Mouse (Mus musculus) stomach, postnatal 0 days (tissue): ENCODE measurements at regions not wholly inside any gene's neighbourhood (a gene's known extent, or its start where the extent isn't known, plus 50 kb on each side); places are given as distances from the start of the nearest gene placed in this dataset.

Source experiments
- ATAC-seq: fragments of 200-750 bp; cut with Nextera tagmentation; 2 replicates; pipeline ENCODE4 v1.8.0; 2017; ENCODE audit not compliant: low FRiP score, low TSS enrichment
- DNase-seq: peaks from one replicate; pipeline ENCODE4 v3.0.0-alpha.2; 2016; ENCODE audit warnings: low spot score
- H3K27ac ChIP-seq: fragments of 300-500 bp; sonication (generic); replicated peaks from 2 replicates; pipeline ENCODE4 v1.5.1; 2014; ENCODE audit warnings: mild to moderate bottlenecking, control low read depth
- H3K27me3 ChIP-seq: fragments of 300-500 bp; sonication (generic); 2 replicates; pipeline ENCODE4 v1.6.1; 2014; ENCODE audit warnings: low read length; ENCODE audit not compliant: control insufficient read depth, insufficient read depth
- H3K36me3 ChIP-seq: fragments of 300-500 bp; sonication (generic); 2 replicates; pipeline ENCODE4 v1.6.1; 2014; ENCODE audit warnings: low read length, mixed read lengths; ENCODE audit not compliant: control insufficient read depth, insufficient read depth
- H3K4me1 ChIP-seq: fragments of 300-500 bp; sonication (generic); replicated peaks from 2 replicates; pipeline ENCODE4 v1.6.1; 2014; ENCODE audit warnings: antibody characterized with exemption; ENCODE audit not compliant: control insufficient read depth, insufficient read depth
- H3K4me2 ChIP-seq: fragments of 300-500 bp; sonication (generic); replicated peaks from 2 replicates; pipeline ENCODE4 v1.6.1; 2014; ENCODE audit warnings: low read depth, mild to moderate bottlenecking, control low read depth, moderate library complexity
- H3K4me3 ChIP-seq: fragments of 300-500 bp; sonication (generic); 2 replicates; pipeline ENCODE4 v1.5.1; 2014; ENCODE audit warnings: low read depth, low read length, control low read depth
- H3K9ac ChIP-seq: fragments of 300-500 bp; sonication (generic); 2 replicates; pipeline ENCODE4 v1.6.1; 2014; ENCODE audit warnings: mild to moderate bottlenecking, low read length, control low read depth, mixed read lengths
- H3K9me3 ChIP-seq: fragments of 300-500 bp; sonication (generic); 2 replicates; pipeline ENCODE4 v1.6.1; 2016; ENCODE audit warnings: low read length; ENCODE audit not compliant: control insufficient read depth
- CTCF ChIP-seq: IDR thresholded peaks from 2 replicates; pipeline ENCODE4 v1.5.1; 2016; ENCODE audit warnings: antibody characterized with exemption, low read depth, mild to moderate bottlenecking, moderate library complexity
- EP300 ChIP-seq: optimal IDR thresholded peaks from 2 replicates; pipeline ENCODE3; 2016; ENCODE audit warnings: antibody characterized with exemption
- WGBS: fragments of 180-500 bp; shearing (Covaris S2); extraction: QIAGEN DNeasy Blood & Tissue Kit; methylation state at CpG from one replicate; pipeline ENCODE4 v1.1.7; 2014; 5-methylcytosine and 5-hydroxymethylcytosine counted together

- no peak overlapping the region for H3K9ac ChIP-seq
- TF ChIP-seq CTCF: no peak
- no peak for TF ChIP-seq EP300
- no peaks in the 10 kb centered on the region for H3K4me1 ChIP-seq
- no peak overlapping the region for H3K4me3 ChIP-seq
- H3K36me3 ChIP-seq: no peaks in the 10 kb centered on the region
- H3K4me2 ChIP-seq: no peak overlapping the region
- ATAC-seq (no peak), DNase-seq (no peak)
- 48% methylated on average over 5 of the region's 5 CpGs for WGBS
- no peak overlapping the region; the same call in 1 of the 2 replicates for H3K27ac ChIP-seq
- no peaks in the 10 kb centered on the region for H3K27me3 ChIP-seq
- H3K9me3 ChIP-seq: no peaks in the 10 kb centered on the region
Observed at GRCm38 (mm10) chr6:99976144-99976543, 250.0 kb upstream of the Prok2 start.

- WGBS: 77% methylated on average over 7 of the region's 7 CpGs
- H3K4me2 ChIP-seq: no peak overlapping the region
- H3K27ac ChIP-seq: no peak overlapping the region; the same call in none of the 2 replicates
- no peaks in the 10 kb centered on the region for H3K4me1 ChIP-seq
- ATAC-seq (no peak), DNase-seq (no peak)
- H3K27me3 ChIP-seq: no peaks in the 10 kb centered on the region
- H3K9me3 ChIP-seq: no peaks in the 10 kb centered on the region
- no peak for TF ChIP-seq CTCF
- TF ChIP-seq EP300: no peak
- no peak overlapping the region for H3K9ac ChIP-seq
- H3K36me3 ChIP-seq: no peaks in the 10 kb centered on the region
- H3K4me3 ChIP-seq: no peak overlapping the region
Observed at GRCm38 (mm10) chr6:99975486-99975885, 249.3 kb upstream of the Prok2 start.

GRCm38 (mm10) chr6:99974464-99974863 lies 248.3 kb upstream of the Prok2 start:
- DNase-seq (no peak), ATAC-seq (no peak)
- H3K27ac ChIP-seq: no peak overlapping the region
- no peaks in the 10 kb centered on the region for H3K4me1 ChIP-seq
- no peaks in the 10 kb centered on the region for H3K9me3 ChIP-seq
- TF ChIP-seq CTCF: no peak
- no peak for TF ChIP-seq EP300
- no peaks in the 10 kb centered on the region for H3K36me3 ChIP-seq
- H3K9ac ChIP-seq: no peak overlapping the region
- no peak overlapping the region for H3K4me2 ChIP-seq
- H3K4me3 ChIP-seq: no peak overlapping the region
- 52% methylated on average over 4 of the region's 4 CpGs for WGBS
- no peaks in the 10 kb centered on the region for H3K27me3 ChIP-seq

GRCm38 (mm10) chr6:99971376-99971775 lies 245.2 kb upstream of the Prok2 start:
- ATAC-seq (no peak), DNase-seq (peak; percentile 31)
- TF ChIP-seq EP300 (no peak), CTCF (no peak)

GRCm38 (mm10) chr6:99968889-99969288 lies 242.7 kb upstream of the Prok2 start:
- DNase-seq (peak; percentile 66), ATAC-seq (peak; percentile 77)

More at GRCm38 (mm10) chr6:99971376-99971775, 245.2 kb upstream of the Prok2 start:
- Histone ChIP-seq H3K9me3 (no peaks in the 10 kb centered on the region), H3K4me2 (no peak overlapping the region), H3K4me3 (no peak overlapping the region), H3K9ac (no peak overlapping the region), H3K27ac (no peak overlapping the region), H3K36me3 (no peaks in the 10 kb centered on the region), H3K4me1 (no peaks in the 10 kb centered on the region), H3K27me3 (no peaks in the 10 kb centered on the region)
- WGBS: 49% methylated on average over 9 of the region's 9 CpGs

GRCm38 (mm10) chr6:99967465-99967864 lies 241.3 kb upstream of the Prok2 start:
- Histone ChIP-seq H3K4me1 (no peaks in the 10 kb centered on the region), H3K36me3 (no peaks in the 10 kb centered on the region), H3K9ac (no peak overlapping the region), H3K9me3 (no peaks in the 10 kb centered on the region), H3K4me2 (no peak overlapping the region), H3K4me3 (no peak overlapping the region), H3K27ac (no peak overlapping the region), H3K27me3 (no peaks in the 10 kb centered on the region)
- TF ChIP-seq EP300 (no peak), CTCF (no peak)
- 66% methylated on average over 6 of the region's 6 CpGs for WGBS
- DNase-seq: no peak
- ATAC-seq: no peak

More at GRCm38 (mm10) chr6:99968889-99969288, 242.7 kb upstream of the Prok2 start:
- WGBS: 38% methylated on average over 5 of the region's 5 CpGs
- Histone ChIP-seq H3K36me3 (no peaks in the 10 kb centered on the region), H3K4me1 (no peaks in the 10 kb centered on the region), H3K9ac (no peak overlapping the region), H3K4me3 (no peak overlapping the region), H3K27me3 (no peaks in the 10 kb centered on the region), H3K4me2 (no peak overlapping the region), H3K27ac (peak overlapping the region; percentile 65), H3K9me3 (no peaks in the 10 kb centered on the region)
- TF ChIP-seq EP300 (no peak), CTCF (no peak)
